Mouse (Mus musculus) liver, embryonic 14.5 days (tissue): ENCODE measurements around the gene Olfr600. TPM values are rescaled to one million over a fixed set of nuclear protein-coding genes. Genes with fewer than 3 reads are reported as not detected.
"Not testable (repeated sequence)": the region's sequence is repeated elsewhere in the genome, so short reads cannot be mapped to it uniquely, and the experiment has no call there.

Experiments used
- ATAC-seq: fragments of 200-750 bp; cut with Nextera tagmentation; 2 replicates; pipeline ENCODE4 v1.8.0; 2017; ENCODE audit warnings: moderate number of reproducible peaks, mild to moderate bottlenecking, moderate library complexity; ENCODE audit not compliant: insufficient read depth
- DNase-seq, 3 experiments: peaks; one replicate each; pipeline ENCODE4 v3.0.0-alpha.2; 2012 to 2013; ENCODE audit warnings: low read depth in 3 of 3, low spot score in 3 of 3
- H3K27ac ChIP-seq: fragments of 300-500 bp; sonication (generic); 2 replicates; pipeline ENCODE4 v1.5.1; 2014; ENCODE audit warnings: moderate library complexity, mild to moderate bottlenecking, control low read depth, inconsistent platforms
- H3K27me3 ChIP-seq: fragments of 300-500 bp; sonication (generic); 2 replicates; pipeline ENCODE4 v1.6.1; 2014; ENCODE audit warnings: mild to moderate bottlenecking, low read length, moderate library complexity; ENCODE audit not compliant: control insufficient read depth, insufficient read depth
- H3K36me3 ChIP-seq: fragments of 300-500 bp; sonication (generic); replicated peaks from 2 replicates; pipeline ENCODE4 v1.6.1; 2014; ENCODE audit warnings: low read depth; ENCODE audit not compliant: control insufficient read depth, insufficient read depth
- H3K4me1 ChIP-seq, 2 experiments: fragments of 200-500 bp in 1 of 2; fragments of 300-500 bp in 1 of 2; sonication (generic) in 1 of 2; replicated peaks; 2 replicates each; pipeline ENCODE4 v1.6.1; 2012 to 2014; ENCODE audit warnings: antibody characterized with exemption in 1 of 2, inconsistent platforms in 1 of 2, low read length in 1 of 2; ENCODE audit not compliant: control insufficient read depth in 2 of 2, insufficient read depth in 2 of 2
- H3K4me2 ChIP-seq: fragments of 300-500 bp; sonication (generic); 2 replicates; pipeline ENCODE4 v1.6.1; 2014; ENCODE audit warnings: low read depth, mild to moderate bottlenecking, control low read depth, moderate library complexity
- H3K4me3 ChIP-seq, 2 experiments: fragments of 200-500 bp in 1 of 2; fragments of 300-500 bp in 1 of 2; sonication (generic) in 1 of 2; 2 replicates each; pipeline ENCODE4 v1.5.1; 2012 to 2014; ENCODE audit warnings: low read depth in 2 of 2, low read length in 2 of 2, mild to moderate bottlenecking in 2 of 2, control low read depth in 1 of 2, inconsistent platforms in 1 of 2, moderate library complexity in 1 of 2; ENCODE audit not compliant: insufficient read depth in 1 of 2
- H3K9ac ChIP-seq: fragments of 300-500 bp; sonication (generic); replicated peaks from 2 replicates; pipeline ENCODE4 v1.6.1; 2014; ENCODE audit warnings: mild to moderate bottlenecking, control low read depth, moderate library complexity
- H3K9me3 ChIP-seq: fragments of 300-500 bp; sonication (generic); 2 replicates; pipeline ENCODE4 v1.6.1; 2016; ENCODE audit warnings: low read length, mixed read lengths; ENCODE audit not compliant: control insufficient read depth
- CTCF ChIP-seq: IDR thresholded peaks from 2 replicates; pipeline ENCODE4 v1.5.1; 2016; ENCODE audit warnings: antibody characterized with exemption, low read depth, control low read depth
- EP300 ChIP-seq: IDR thresholded peaks from 2 replicates; pipeline ENCODE4 v1.6.1; 2016; ENCODE audit warnings: antibody characterized with exemption, low read depth
- WGBS: fragments of 180-500 bp; shearing (Covaris S2); extraction: QIAGEN DNeasy Blood & Tissue Kit; methylation state at CpG from one replicate; pipeline ENCODE4 v1.1.7; 2014; ENCODE audit not compliant: insufficient replicate concordance; 5-methylcytosine and 5-hydroxymethylcytosine counted together
- polyA plus RNA-seq, 2 experiments: library from polyadenylated mRNA; depleted of rRNA in 1 of 2; stranded (reverse) in 1 of 2; unstranded in 1 of 2; fragments of >200 nt; fragmentation: Nextera tagmentation in 1 of 2; extraction: Ambion mirVana in 1 of 2; gene quantifications; 2 replicates each; pipeline versions ENCODE4 v1.2.1 to v1.2.3; 2012 to 2014

Gene Olfr600
- polyA plus RNA-seq, 2 experiments: not detected

DNA sequence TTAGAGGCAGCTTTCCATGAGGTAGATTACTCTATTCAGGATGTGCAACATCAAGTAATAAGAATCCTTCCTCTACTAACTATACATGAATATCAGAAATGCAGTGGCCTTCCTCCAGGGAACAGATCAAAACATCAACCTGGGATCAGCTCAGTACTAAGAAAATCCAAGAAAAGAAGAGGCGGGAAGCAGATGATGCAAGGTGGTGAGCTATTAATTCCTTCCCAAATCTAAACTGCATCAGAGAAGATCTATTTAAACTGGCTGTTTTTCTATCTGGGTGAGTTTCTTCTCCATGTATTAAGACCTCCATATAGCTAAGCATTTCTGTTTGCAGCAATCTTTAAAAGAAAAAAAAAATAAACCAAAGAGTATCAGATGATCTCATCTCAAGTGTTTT is 13.9 kb downstream of the Olfr600 start, which contains the start of gene Olfr599:
Gene Olfr599, plus strand, starts transcription at position 301 of the 400 bp plus-strand sequence.
- ATAC-seq (no peak), DNase-seq (no peak)
- no peak within 1 kb of the TSS for H3K9ac ChIP-seq
- H3K36me3 ChIP-seq: no peaks in the 10 kb centered on the region
- H3K4me3 ChIP-seq: no peak within 1 kb of the TSS
- H3K27ac ChIP-seq: no peak within 1 kb of the TSS
- TF ChIP-seq CTCF (no peak), EP300 (no peak)
- H3K9me3 ChIP-seq: no peaks in the 10 kb centered on the region
- H3K27me3 ChIP-seq: no peaks in the 10 kb centered on the region
- 77% methylated on average over 1 of the region's 1 CpGs for WGBS
- no peaks in the 10 kb centered on the region for H3K4me1 ChIP-seq
- no peak within 1 kb of the TSS for H3K4me2 ChIP-seq

DNA sequence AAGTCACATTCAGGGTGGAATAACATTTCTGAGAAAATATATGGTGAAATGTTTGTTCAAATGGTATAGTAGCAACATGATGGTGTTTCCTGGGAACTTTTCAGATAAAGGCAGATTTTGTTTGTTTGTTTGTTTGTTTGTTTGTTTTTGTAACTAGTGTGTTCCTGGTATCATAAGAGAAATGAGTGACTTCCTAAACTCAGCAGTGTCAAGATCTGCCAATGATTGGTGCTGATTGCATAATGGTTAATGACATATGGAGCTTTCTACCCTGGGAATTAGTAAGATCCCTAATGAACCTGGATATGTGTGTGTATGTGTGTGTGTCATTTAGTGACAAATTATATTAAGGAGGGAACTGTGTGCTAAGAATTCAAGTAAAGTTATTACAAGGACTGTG is 26.2 kb downstream of the Olfr600 start, which contains the start of gene Olfr598:
Gene Olfr598, plus strand, starts transcription at position 301 of the 400 bp plus-strand sequence.
- no peaks in the 10 kb centered on the region for H3K36me3 ChIP-seq
- no peak within 1 kb of the TSS for H3K4me3 ChIP-seq
- H3K4me1 ChIP-seq: no peaks in the 10 kb centered on the region
- H3K4me2 ChIP-seq: no peak within 1 kb of the TSS
- H3K27me3 ChIP-seq: no peaks in the 10 kb centered on the region
- H3K27ac ChIP-seq: no peak within 1 kb of the TSS
- H3K9ac ChIP-seq: no peak within 1 kb of the TSS
- no peak for ATAC-seq
- H3K9me3 ChIP-seq: no peaks in the 10 kb centered on the region
- DNase-seq: no peak
- TF ChIP-seq CTCF: no peak
- no peak for TF ChIP-seq EP300

DNA sequence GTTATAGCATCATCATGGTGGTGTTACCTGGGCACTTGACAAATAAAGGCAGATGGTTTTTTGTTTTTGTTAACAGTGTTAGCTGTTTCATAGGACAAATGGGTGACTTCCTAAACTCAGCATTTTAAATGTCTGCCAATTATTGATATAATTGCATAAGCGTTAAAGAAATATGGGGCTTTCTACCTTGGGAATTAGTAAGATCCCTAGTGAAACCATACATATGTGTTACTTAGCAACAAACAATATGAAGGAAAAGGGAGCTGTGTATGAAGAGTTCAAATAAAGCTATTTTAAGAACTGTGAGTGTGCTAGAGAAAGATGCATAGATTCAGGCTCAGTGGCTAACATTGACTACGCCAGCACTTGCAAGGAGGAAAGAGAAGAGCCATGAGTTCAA is 33.5 kb downstream of the Olfr600 start, which contains the start of gene Olfr597:
Gene Olfr597, plus strand, starts transcription at position 301 of the 400 bp plus-strand sequence.
- not testable (repeated sequence) for H3K4me2 ChIP-seq, ATAC-seq, H3K36me3 ChIP-seq, H3K4me1 ChIP-seq, H3K9me3 ChIP-seq, H3K9ac ChIP-seq, DNase-seq, H3K4me3 ChIP-seq, H3K27me3 ChIP-seq, H3K27ac ChIP-seq
- 79% methylated on average over 2 of the region's 2 CpGs for WGBS

DNA sequence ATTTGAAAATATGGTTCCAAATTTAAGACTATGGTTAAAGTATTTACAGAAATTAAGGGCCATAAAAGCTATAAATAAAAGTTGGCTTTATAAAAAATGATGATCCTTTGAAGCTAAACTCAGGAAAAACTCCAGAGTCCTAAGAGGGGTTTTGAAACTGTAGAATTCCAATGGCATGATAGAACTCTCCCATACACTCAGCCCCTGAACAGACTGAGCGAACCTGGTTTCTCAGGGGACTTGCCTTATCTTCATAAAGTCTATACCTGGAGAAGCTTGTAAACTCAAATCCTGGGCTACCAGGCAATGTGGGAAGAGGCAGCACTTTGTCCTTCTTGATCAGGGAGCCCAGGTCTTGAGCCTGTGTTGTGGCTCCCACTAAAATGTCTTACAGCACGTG is 44.1 kb downstream of the Olfr600 start, which contains the start of gene Olfr596:
Gene Olfr596, plus strand, starts transcription at position 301 of the 400 bp plus-strand sequence.
- H3K4me2 ChIP-seq, H3K27ac ChIP-seq, H3K4me3 ChIP-seq, ATAC-seq, H3K9ac ChIP-seq, H3K27me3 ChIP-seq, H3K4me1 ChIP-seq, DNase-seq, H3K36me3 ChIP-seq, H3K9me3 ChIP-seq: not testable (repeated sequence)
- 52% methylated on average over 2 of the region's 2 CpGs for WGBS

Other genes with a start within 250 kb of the Olfr600 start
- gene Olfr586, start 224.0 kb downstream of the Olfr600 start, polyA plus RNA-seq (2012; rRNA removed): not detected in 2 replicates
- not detected in 2 replicates for gene Olfr586, start 224.0 kb downstream of the Olfr600 start, polyA plus RNA-seq (2014; fragmentation: Nextera tagmentation; extraction: Ambion mirVana)
- gene Olfr588-ps1, start 208.8 kb downstream of the Olfr600 start, polyA plus RNA-seq (2012; rRNA removed): not detected in 2 replicates
- gene Olfr588-ps1, start 208.8 kb downstream of the Olfr600 start, polyA plus RNA-seq (2014; fragmentation: Nextera tagmentation; extraction: Ambion mirVana): not detected in 2 replicates
- gene Olfr589, start 193.3 kb downstream of the Olfr600 start, polyA plus RNA-seq (2012; rRNA removed): not detected in 2 replicates
- gene Olfr589, start 193.3 kb downstream of the Olfr600 start, polyA plus RNA-seq (2014; fragmentation: Nextera tagmentation; extraction: Ambion mirVana): not detected in 2 replicates
- not detected in 2 replicates for gene Olfr591, start 171.3 kb downstream of the Olfr600 start, polyA plus RNA-seq (2012; rRNA removed)
- not detected in 2 replicates for gene Olfr591, start 171.3 kb downstream of the Olfr600 start, polyA plus RNA-seq (2014; fragmentation: Nextera tagmentation; extraction: Ambion mirVana)
- not detected in 2 replicates for gene Olfr592, start 164.9 kb downstream of the Olfr600 start, polyA plus RNA-seq (2012; rRNA removed)
- gene Olfr592, start 164.9 kb downstream of the Olfr600 start, polyA plus RNA-seq (2014; fragmentation: Nextera tagmentation; extraction: Ambion mirVana): not detected in 2 replicates
- gene Olfr593, start 137.8 kb downstream of the Olfr600 start, polyA plus RNA-seq (2012; rRNA removed): not detected in 2 replicates
- gene Olfr593, start 137.8 kb downstream of the Olfr600 start, polyA plus RNA-seq (2014; fragmentation: Nextera tagmentation; extraction: Ambion mirVana): not detected in 2 replicates
- gene Olfr594, start 132.7 kb downstream of the Olfr600 start, polyA plus RNA-seq (2012; rRNA removed): not detected in 2 replicates
- not detected in 2 replicates for gene Olfr594, start 132.7 kb downstream of the Olfr600 start, polyA plus RNA-seq (2014; fragmentation: Nextera tagmentation; extraction: Ambion mirVana)
- not detected in 2 replicates for gene Usp17ld, start 97.2 kb downstream of the Olfr600 start, polyA plus RNA-seq (2012; rRNA removed)
- 0.05 TPM in 1 of 2 replicates, not detected in the other for gene Usp17ld, start 97.2 kb downstream of the Olfr600 start, polyA plus RNA-seq (2014; fragmentation: Nextera tagmentation; extraction: Ambion mirVana)
- gene Olfr596, start 44.0 kb downstream of the Olfr600 start, polyA plus RNA-seq (2012; rRNA removed): not detected in 2 replicates
- not detected in 2 replicates for gene Olfr596, start 44.0 kb downstream of the Olfr600 start, polyA plus RNA-seq (2014; fragmentation: Nextera tagmentation; extraction: Ambion mirVana)
- gene Olfr597, start 33.4 kb downstream of the Olfr600 start, polyA plus RNA-seq (2012; rRNA removed): not detected in 2 replicates
- not detected in 2 replicates for gene Olfr597, start 33.4 kb downstream of the Olfr600 start, polyA plus RNA-seq (2014; fragmentation: Nextera tagmentation; extraction: Ambion mirVana)
- gene Olfr598, start 26.1 kb downstream of the Olfr600 start, polyA plus RNA-seq (2012; rRNA removed): not detected in 2 replicates
- gene Olfr598, start 26.1 kb downstream of the Olfr600 start, polyA plus RNA-seq (2014; fragmentation: Nextera tagmentation; extraction: Ambion mirVana): not detected in 2 replicates
- not detected in 2 replicates for gene Olfr599, start 13.8 kb downstream of the Olfr600 start, polyA plus RNA-seq (2012; rRNA removed)
- not detected in 2 replicates for gene Olfr599, start 13.8 kb downstream of the Olfr600 start, polyA plus RNA-seq (2014; fragmentation: Nextera tagmentation; extraction: Ambion mirVana)
- not detected in 2 replicates for gene Olfr601, start 13.0 kb upstream of the Olfr600 start, polyA plus RNA-seq (2012; rRNA removed)
- not detected in 2 replicates for gene Olfr601, start 13.0 kb upstream of the Olfr600 start, polyA plus RNA-seq (2014; fragmentation: Nextera tagmentation; extraction: Ambion mirVana)
- gene Olfr603, start 36.5 kb upstream of the Olfr600 start, polyA plus RNA-seq (2012; rRNA removed): not detected in 2 replicates
- gene Olfr603, start 36.5 kb upstream of the Olfr600 start, polyA plus RNA-seq (2014; fragmentation: Nextera tagmentation; extraction: Ambion mirVana): not detected in 2 replicates
- not detected in 2 replicates for gene Usp17lc, start 65.4 kb upstream of the Olfr600 start, polyA plus RNA-seq (2012; rRNA removed)
- gene Usp17lc, start 65.4 kb upstream of the Olfr600 start, polyA plus RNA-seq (2014; fragmentation: Nextera tagmentation; extraction: Ambion mirVana): not detected in 2 replicates
- not detected in 2 replicates for gene Olfr605, start 95.8 kb upstream of the Olfr600 start, polyA plus RNA-seq (2012; rRNA removed)
- gene Olfr605, start 95.8 kb upstream of the Olfr600 start, polyA plus RNA-seq (2014; fragmentation: Nextera tagmentation; extraction: Ambion mirVana): not detected in 2 replicates
- not detected in 2 replicates for gene Olfr606, start 99.4 kb upstream of the Olfr600 start, polyA plus RNA-seq (2012; rRNA removed)
- gene Olfr606, start 99.4 kb upstream of the Olfr600 start, polyA plus RNA-seq (2014; fragmentation: Nextera tagmentation; extraction: Ambion mirVana): not detected in 2 replicates
- not detected in 2 replicates for gene Olfr607, start 114.5 kb upstream of the Olfr600 start, polyA plus RNA-seq (2012; rRNA removed)
- not detected in 2 replicates for gene Olfr607, start 114.5 kb upstream of the Olfr600 start, polyA plus RNA-seq (2014; fragmentation: Nextera tagmentation; extraction: Ambion mirVana)
- not detected in 2 replicates for gene Olfr608, start 120.2 kb upstream of the Olfr600 start, polyA plus RNA-seq (2012; rRNA removed)
- not detected in 2 replicates for gene Olfr608, start 120.2 kb upstream of the Olfr600 start, polyA plus RNA-seq (2014; fragmentation: Nextera tagmentation; extraction: Ambion mirVana)
- gene Olfr609, start 148.4 kb upstream of the Olfr600 start, polyA plus RNA-seq (2012; rRNA removed): not detected in 2 replicates
- gene Olfr609, start 148.4 kb upstream of the Olfr600 start, polyA plus RNA-seq (2014; fragmentation: Nextera tagmentation; extraction: Ambion mirVana): not detected in 2 replicates
- not detected in 2 replicates for gene Olfr610, start 162.5 kb upstream of the Olfr600 start, polyA plus RNA-seq (2012; rRNA removed)
- not detected in 2 replicates for gene Olfr610, start 162.5 kb upstream of the Olfr600 start, polyA plus RNA-seq (2014; fragmentation: Nextera tagmentation; extraction: Ambion mirVana)
- not detected in 2 replicates for gene Olfr611, start 171.2 kb upstream of the Olfr600 start, polyA plus RNA-seq (2012; rRNA removed)
- gene Olfr611, start 171.2 kb upstream of the Olfr600 start, polyA plus RNA-seq (2014; fragmentation: Nextera tagmentation; extraction: Ambion mirVana): not detected in 2 replicates
- not detected in 2 replicates for gene Olfr612, start 193.0 kb upstream of the Olfr600 start, polyA plus RNA-seq (2012; rRNA removed)
- gene Olfr612, start 193.0 kb upstream of the Olfr600 start, polyA plus RNA-seq (2014; fragmentation: Nextera tagmentation; extraction: Ambion mirVana): not detected in 2 replicates
- not detected in 2 replicates for gene Olfr613, start 198.4 kb upstream of the Olfr600 start, polyA plus RNA-seq (2012; rRNA removed)
- gene Olfr613, start 198.4 kb upstream of the Olfr600 start, polyA plus RNA-seq (2014; fragmentation: Nextera tagmentation; extraction: Ambion mirVana): not detected in 2 replicates
- not detected in 2 replicates for gene Olfr615, start 206.4 kb upstream of the Olfr600 start, polyA plus RNA-seq (2012; rRNA removed)
- not detected in 2 replicates for gene Olfr615, start 206.4 kb upstream of the Olfr600 start, polyA plus RNA-seq (2014; fragmentation: Nextera tagmentation; extraction: Ambion mirVana)
- not detected in 2 replicates for gene Olfr616, start 219.5 kb upstream of the Olfr600 start, polyA plus RNA-seq (2012; rRNA removed)
- not detected in 2 replicates for gene Olfr616, start 219.5 kb upstream of the Olfr600 start, polyA plus RNA-seq (2014; fragmentation: Nextera tagmentation; extraction: Ambion mirVana)
- not detected in 2 replicates for gene Olfr617, start 223.4 kb upstream of the Olfr600 start, polyA plus RNA-seq (2012; rRNA removed)
- not detected in 2 replicates for gene Olfr617, start 223.4 kb upstream of the Olfr600 start, polyA plus RNA-seq (2014; fragmentation: Nextera tagmentation; extraction: Ambion mirVana)
- not detected in 2 replicates for gene Olfr618, start 240.4 kb upstream of the Olfr600 start, polyA plus RNA-seq (2012; rRNA removed)
- gene Olfr618, start 240.4 kb upstream of the Olfr600 start, polyA plus RNA-seq (2014; fragmentation: Nextera tagmentation; extraction: Ambion mirVana): not detected in 2 replicates